Mouse (Mus musculus): Measurements from ENCODE around the gene Aspm.
"Not testable (repeated sequence)": the region's sequence is repeated elsewhere in the genome, so short reads cannot be mapped to it uniquely, and the experiment has no call there.

Gene Aspm

DNA sequence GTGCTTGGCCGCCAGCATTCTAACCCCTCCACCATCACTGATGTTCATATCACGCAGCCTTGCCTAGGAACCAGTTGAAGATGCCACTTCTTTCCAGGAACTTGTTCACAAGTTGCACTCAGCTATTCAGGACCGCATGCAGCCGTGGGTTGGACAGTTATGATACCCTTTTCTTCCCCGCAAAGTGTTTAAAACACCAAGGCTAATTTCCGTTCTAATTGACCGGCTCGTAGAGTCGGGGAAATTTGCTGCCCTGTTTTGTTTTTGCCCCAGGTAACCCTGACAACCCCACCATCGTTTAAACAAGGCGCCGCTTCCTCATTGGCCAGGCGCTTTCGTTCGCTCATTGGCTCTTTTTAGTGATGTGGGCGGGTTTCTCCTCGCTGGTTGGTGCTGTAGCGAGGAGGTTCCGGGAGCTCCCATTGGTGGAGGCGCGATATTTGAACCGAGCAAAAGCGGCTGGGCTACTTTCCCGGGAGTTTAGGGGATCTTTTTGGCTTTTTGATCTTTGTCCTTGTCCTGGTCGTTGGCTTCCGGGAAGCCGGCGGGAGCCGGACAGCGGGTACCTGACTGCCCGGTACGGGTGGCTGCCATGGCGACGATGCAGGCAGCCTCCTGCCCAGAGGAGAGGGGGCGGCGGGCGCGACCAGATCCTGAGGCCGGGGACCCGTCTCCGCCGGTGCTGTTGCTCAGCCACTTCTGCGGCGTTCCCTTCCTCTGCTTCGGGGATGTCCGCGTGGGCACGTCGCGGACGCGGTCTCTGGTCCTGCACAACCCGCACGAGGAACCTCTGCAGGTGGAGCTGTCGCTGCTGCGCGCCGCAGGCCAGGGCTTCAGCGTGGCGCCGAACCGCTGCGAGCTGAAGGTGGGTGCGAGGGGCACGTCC, at the start of gene Aspm:
TSS of gene Aspm (plus strand) at position 433 of the 886 bp plus-strand sequence.
- DNase-seq (ENCODE audit: low read depth), result peak; percentile 94

DNA sequence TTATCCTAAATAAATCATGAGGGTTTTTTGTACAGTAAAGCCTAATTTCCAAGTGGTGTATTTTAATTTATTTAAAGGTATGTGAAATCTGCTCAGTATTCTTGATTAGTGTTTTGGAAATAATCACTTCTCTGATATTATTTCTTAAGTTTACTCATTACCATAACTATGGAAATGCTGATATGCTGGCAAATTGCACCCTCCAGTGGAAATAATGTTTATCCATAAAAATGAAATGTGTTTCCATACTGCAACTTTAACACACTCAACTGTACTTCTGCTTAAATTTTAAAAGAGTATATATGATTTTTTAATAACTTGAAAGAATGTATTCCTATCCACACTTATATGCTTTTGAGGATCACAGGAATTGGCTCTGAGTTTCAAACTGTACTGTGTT, 48.8 kb upstream of the Aspm start:
- no peak for DNase-seq (ENCODE audit: low read depth)

GRCm38 (mm10) chr1:139407701-139408100, 46.9 kb upstream of the Aspm start:
- no peak for DNase-seq (ENCODE audit: low read depth)

- DNase-seq (ENCODE audit: low read depth), result not testable (repeated sequence)
Measured at GRCm38 (mm10) chr1:139412365-139412764, 42.2 kb upstream of the Aspm start.

GRCm38 (mm10) chr1:139413465-139413864, 41.1 kb upstream of the Aspm start:
- DNase-seq (ENCODE audit: low read depth), result peak; percentile 14

- no peak for DNase-seq (ENCODE audit: low read depth)
Measured at GRCm38 (mm10) chr1:139421521-139421874, 33.1 kb upstream of the Aspm start.

DNA sequence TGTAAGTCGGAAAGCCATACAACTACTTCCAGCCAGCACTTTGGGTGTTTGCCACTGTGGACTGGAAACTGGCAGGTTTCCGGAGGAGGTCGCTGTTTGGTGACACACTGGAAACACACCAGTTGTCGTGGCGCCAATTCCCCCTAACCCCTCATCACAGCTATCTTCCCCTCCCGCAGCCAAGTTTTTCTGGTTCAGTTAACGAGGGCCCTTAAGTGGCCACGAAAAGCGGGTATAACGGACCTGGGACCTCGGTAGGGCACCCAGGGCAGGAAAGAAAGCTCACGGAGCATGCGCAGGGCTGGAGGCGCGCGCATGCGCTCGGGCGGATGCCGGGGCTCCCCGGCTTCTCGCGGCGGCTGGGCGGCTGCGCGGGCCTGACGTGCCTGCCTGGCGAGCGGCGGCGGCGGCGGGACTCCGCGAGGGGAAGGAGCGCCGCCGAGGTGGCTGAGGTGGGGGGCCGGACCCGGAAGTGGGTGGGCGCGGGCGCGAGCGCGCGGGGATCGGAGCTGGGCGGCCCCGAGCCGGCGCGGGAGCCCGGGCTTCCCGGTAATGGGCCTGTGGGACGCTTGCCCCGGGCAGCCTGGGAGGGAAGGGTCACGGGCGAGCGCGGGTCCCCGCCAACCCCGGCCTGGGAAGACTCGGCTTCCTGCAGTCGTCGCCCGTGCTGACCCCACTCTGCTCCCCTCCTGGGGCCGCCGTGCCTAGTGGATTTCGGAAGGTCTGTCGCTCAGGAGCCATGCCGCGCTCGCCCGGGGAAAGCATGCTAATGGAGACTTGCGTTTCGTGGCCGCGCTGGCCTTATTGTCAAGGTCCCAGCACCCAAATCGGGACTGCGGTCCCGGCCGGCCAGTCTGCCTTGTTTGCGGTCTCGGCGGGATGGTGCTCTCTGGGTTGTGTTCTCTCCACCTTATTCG, 32.4 kb upstream of the Aspm start, which contains the start of gene Zbtb41:
TSS of gene Zbtb41 (plus strand) at position 414 of the 917 bp plus-strand sequence.
- peak; percentile 72 for DNase-seq (ENCODE audit: low read depth)

DNA sequence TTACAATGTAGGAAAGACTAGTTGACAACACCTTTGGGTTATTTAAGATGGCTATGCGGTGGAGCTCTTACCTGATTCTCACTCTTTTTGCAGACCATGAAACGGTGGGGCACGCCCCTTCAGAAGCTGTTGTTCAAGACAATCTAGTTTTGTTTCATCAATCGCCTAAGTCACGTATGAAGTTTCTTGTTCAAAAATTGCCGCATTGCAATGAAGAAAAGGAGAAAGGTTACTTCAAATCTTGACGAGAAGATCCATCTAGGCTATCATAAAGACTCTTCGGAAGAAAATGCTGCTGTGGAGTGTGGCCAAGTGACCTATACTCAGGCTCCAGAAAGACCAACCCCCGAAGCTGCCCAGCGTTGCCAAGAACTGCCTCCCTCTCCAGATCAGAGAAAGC, 31.6 kb upstream of the Aspm start:
- DNase-seq (ENCODE audit: low read depth), result no peak

DNA sequence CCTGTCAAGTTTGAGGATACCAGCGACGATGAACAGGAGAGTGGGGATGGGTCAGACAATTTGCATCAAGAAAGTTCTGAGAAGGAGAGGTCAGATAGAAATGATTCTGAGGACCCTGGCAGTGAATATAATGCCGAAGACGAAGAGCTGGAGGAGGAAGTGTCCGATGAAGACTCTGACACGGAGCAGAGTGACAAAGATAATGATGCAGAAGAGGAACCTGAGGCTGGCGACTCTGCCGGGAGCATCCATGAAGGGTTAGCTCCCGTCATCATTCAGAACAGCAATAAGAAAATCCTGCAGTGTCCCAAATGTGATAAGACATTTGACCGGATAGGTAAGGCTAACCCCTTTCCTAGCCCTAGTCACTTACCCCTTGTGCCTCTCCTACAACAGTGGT, 30.6 kb upstream of the Aspm start:
- DNase-seq (ENCODE audit: low read depth), result no peak

- DNase-seq (ENCODE audit: low read depth), result no peak
Measured at GRCm38 (mm10) chr1:139425006-139425405, 29.6 kb upstream of the Aspm start.

DNA sequence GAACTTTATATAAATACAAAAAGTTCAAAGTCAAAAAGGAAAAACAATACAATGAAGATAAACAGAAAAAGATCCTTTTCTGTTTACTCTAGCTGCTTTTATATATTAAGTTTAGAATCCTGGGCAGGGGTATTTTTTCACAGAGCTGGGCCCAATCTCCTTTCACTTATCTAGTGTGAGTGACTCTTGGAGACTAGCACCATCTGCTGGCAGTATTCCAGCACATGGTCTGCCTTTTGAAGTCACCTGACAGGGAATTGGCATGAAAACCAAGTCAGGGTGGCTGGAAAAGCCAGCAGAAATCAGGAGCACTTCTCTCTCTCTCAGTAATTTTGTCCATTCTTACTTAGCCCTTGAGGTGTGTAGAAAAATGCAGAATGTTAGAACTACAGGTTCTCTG, 16.2 kb upstream of the Aspm start:
- DNase-seq (ENCODE audit: low read depth), result no peak

DNA sequence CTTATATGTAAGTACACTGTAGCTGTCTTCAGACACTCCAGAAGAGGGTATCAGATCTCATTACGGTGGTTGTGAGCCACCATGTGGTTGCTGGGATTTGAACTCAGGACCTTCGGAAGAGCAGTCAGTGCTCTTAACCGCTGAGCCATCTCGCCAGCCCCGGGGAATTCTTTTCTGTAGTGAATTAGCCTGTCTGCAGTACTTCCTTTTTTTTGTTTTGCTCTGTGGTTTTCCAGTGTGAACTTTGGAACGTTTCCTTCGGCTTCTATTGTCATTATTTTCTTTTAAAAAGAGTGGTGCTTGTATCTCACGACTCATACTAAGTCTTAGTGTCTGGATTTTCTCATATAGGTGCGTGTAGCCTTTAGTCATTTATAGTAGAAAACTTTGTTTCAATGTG, 11.5 kb upstream of the Aspm start:
- not testable (repeated sequence) for DNase-seq (ENCODE audit: low read depth)

- no peak for DNase-seq (ENCODE audit: low read depth)
Measured at GRCm38 (mm10) chr1:139455226-139455869, 776 bp downstream of the Aspm start.

GRCm38 (mm10) chr1:139460807-139461206, 6.2 kb downstream of the Aspm start:
- DNase-seq (ENCODE audit: low read depth), result no peak

DNA sequence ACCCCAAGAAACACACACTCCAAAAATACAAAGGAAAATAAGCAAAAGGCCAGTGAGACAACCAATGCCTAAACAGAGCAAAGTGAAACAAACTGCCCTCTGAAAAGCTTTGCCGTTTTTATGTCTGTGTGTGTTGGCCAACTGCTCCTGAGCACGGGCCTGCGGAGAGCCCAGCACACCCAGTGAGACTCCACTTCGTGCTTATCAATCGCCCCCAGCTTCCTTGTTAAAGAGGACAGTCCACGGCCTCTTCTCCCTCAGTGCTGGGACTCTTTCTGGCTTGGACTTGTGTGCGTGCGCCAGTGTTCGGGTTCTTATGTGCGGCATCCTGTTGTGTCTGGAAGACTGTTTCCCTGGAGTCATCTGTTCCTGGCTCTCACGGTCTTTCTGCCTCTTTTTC, 11.4 kb downstream of the Aspm start:
- no peak for DNase-seq (ENCODE audit: low read depth)

DNA sequence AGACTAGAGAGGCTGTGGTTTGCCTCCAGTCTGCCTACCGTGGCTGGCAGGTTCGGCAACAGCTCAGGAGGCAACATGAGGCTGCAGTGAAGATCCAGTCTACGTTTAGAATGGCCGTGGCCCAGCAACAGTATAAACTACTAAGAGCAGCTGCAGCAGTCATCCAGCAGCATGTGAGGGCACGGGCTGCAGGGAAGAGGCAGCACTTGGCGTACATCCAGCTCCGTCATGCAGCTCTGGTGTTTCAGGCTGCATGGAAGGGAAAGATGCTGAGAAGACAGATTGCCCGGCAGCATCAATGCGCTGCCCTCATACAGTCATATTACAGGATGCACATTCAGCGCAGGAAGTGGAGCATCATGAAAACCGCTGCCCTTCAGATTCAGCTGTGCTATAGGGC, 24.3 kb downstream of the Aspm start:
- DNase-seq (ENCODE audit: low read depth), result no peak

GRCm38 (mm10) chr1:139480246-139480645, 25.7 kb downstream of the Aspm start:
- DNase-seq (ENCODE audit: low read depth), result no peak

- DNase-seq (ENCODE audit: low read depth), result no peak
Measured at GRCm38 (mm10) chr1:139481146-139481545, 26.6 kb downstream of the Aspm start.

DNA sequence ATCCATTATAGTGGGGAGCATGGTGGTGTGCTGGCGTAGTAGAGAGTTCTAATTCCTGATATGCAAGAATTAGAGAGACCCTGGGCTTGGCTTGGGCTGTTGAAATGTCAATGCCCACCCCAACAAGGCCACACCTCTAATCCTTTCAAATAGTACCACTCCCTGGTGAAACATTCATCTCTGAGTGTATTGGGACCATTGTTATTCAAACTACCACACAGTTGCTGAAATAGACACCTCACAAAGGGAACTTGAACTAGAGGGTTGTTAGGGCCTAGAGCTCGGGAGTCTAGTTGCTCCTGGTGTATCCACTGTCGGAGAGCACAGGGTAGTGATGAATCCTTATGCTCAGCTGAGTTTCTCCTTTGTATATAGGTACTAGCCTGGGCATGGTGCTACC, 40.1 kb downstream of the Aspm start:
- no peak for DNase-seq (ENCODE audit: low read depth)

DNA sequence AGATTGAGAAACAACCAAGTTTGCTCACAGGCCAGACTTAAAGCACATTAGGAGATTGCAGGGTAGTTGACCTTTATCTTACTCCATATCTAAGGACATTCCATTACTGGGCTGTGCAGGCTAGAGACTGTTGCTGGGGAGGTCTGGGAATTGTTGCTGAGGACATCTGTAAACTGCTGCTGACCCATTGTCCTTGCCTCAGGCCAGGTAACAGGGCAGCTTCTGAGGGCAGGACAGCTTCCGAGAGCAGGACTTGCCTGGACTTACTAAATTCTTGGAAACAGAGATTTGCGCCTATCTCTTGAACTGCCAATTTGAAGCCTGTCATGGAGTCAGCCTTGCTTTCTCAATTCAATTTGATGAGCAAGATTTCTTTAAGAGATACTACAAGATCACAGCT, 40.8 kb downstream of the Aspm start:
- no peak for DNase-seq (ENCODE audit: low read depth)

DNA sequence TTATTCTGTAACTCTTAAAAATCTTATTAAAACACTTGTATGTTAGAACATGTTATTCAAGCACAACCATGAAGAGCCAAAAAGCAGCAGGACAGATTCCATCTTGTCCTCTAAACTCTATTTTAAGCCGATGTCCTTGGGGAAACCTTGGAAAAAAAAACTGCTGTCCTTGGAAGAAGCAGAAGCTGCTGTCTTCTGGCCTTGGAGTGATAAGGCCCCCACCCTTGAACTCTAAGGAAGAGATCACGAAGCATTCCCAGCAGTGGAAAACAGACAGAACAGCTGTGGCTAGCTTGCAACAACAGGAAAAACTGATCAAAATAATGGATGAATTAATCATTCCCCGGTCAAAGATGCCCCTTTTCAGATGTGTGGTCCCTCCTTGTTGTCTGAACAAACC, 41.6 kb downstream of the Aspm start:
- no peak for DNase-seq (ENCODE audit: low read depth)

DNA sequence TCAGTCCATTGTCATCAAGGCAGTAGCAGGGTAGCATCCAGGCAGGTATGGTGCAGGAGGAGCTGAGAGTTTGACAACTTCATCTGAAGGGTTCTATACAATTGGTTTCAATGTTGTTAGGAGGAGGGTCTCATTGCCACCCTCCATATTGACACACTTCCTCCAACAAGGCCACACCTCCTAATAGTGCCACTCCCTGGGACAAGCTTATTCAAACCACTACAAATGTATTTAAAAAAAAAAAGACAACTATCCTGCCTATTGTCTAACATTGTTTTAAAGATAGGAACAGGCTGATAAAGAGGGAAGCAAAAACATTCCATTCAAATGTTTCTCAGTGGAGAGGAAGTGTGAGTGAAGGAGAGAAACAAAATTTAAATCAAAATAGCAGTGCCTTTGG, 45.2 kb downstream of the Aspm start:
- no peak for DNase-seq (ENCODE audit: low read depth)

Measured in c-Kit-positive CD71-negative TER-119-negative erythroid progenitor cells, embryonic 14.5 days (primary cell).